Mouse (Mus musculus): Measurements from ENCODE around the gene Ap4s1. TPM values are rescaled to one million over a fixed set of nuclear protein-coding genes. Genes with fewer than 3 reads are reported as not detected.
"Not testable (repeated sequence)": the region's sequence is repeated elsewhere in the genome, so short reads cannot be mapped to it uniquely, and the experiment has no call there.

Gene Ap4s1
- 18.3 and 33.9 TPM in 2 replicates for total RNA-seq (2014; rRNA removed)
- 68.1 and 70.2 TPM in 2 replicates for polyA plus RNA-seq (2015; fragmentation: Nextera tagmentation; extraction: Ambion mirVana)

- peak within 1 kb of the TSS; percentile 59 for H3K4me2 ChIP-seq (ENCODE audit: low read depth, low read length)
- WGBS = 2% methylated on average over 95 of the region's 108 CpGs
- no peaks in the 10 kb centered on the region for H3K27me3 ChIP-seq (ENCODE audit: insufficient read depth, low read length)
- H3K36me3 ChIP-seq (ENCODE audit: insufficient read depth, low read length) = no peaks in the 10 kb centered on the region
- 0 out of 2 replicates have a peak, but pooled peaks cover 11% of the 10 kb centered on the region for H3K4me1 ChIP-seq (ENCODE audit: insufficient read depth, low read length)
- DNase-seq (ENCODE audit: low spot score) (peak; percentile 76), ATAC-seq (peak; percentile 78)
- peak within 1 kb of the TSS; percentile 100 for H3K4me3 ChIP-seq (ENCODE audit: low read length)
- H3K9me3 ChIP-seq (ENCODE audit: low read length) = no peaks in the 10 kb centered on the region
- TF ChIP-seq CTCF (IDR thresholded peaks at IDR 0.05; ENCODE audit: low read depth) = no peak
- peak within 1 kb of the TSS; percentile 100 for H3K27ac ChIP-seq
- H3K9ac ChIP-seq (replicated peaks; ENCODE audit: low read length) = peak within 1 kb of the TSS; percentile 100
Measured at GRCm38 (mm10) chr12:51690893-51691844, at the start of gene Ap4s1. Gene Ap4s1 (plus strand): TSS chr12:51691033.

- H3K9ac ChIP-seq (replicated peaks; ENCODE audit: low read length) = no peak overlapping the region
- no peak overlapping the region for H3K4me3 ChIP-seq (ENCODE audit: low read length)
- DNase-seq (ENCODE audit: low spot score) = no peak
- no peaks in the 10 kb centered on the region for H3K4me1 ChIP-seq (ENCODE audit: insufficient read depth, low read length)
- no peak for TF ChIP-seq CTCF (IDR thresholded peaks at IDR 0.05; ENCODE audit: low read depth)
- H3K27me3 ChIP-seq (ENCODE audit: insufficient read depth, low read length) = no peaks in the 10 kb centered on the region
- ATAC-seq = no peak
- H3K27ac ChIP-seq = no peak overlapping the region
- no peaks in the 10 kb centered on the region for H3K36me3 ChIP-seq (ENCODE audit: insufficient read depth, low read length)
- H3K4me2 ChIP-seq (ENCODE audit: low read depth, low read length) = no peak overlapping the region
- WGBS = 77% methylated on average over 6 of the region's 6 CpGs
- H3K9me3 ChIP-seq (ENCODE audit: low read length) = no peaks in the 10 kb centered on the region
Measured at GRCm38 (mm10) chr12:51641871-51642270, 49.0 kb upstream of the Ap4s1 start.

GRCm38 (mm10) chr12:51649401-51649800 lies 41.4 kb upstream of the Ap4s1 start:
- H3K9me3 ChIP-seq (ENCODE audit: low read length); H3K4me1 ChIP-seq (ENCODE audit: insufficient read depth, low read length); ATAC-seq; H3K27me3 ChIP-seq (ENCODE audit: insufficient read depth, low read length); H3K4me2 ChIP-seq (ENCODE audit: low read depth, low read length); H3K9ac ChIP-seq (replicated peaks; ENCODE audit: low read length); DNase-seq (ENCODE audit: low spot score); H3K36me3 ChIP-seq (ENCODE audit: insufficient read depth, low read length); H3K4me3 ChIP-seq (ENCODE audit: low read length); H3K27ac ChIP-seq: not testable (repeated sequence)

- Histone ChIP-seq H3K4me1 (ENCODE audit: insufficient read depth, low read length) (no peaks in the 10 kb centered on the region; the same call in 1 of the 2 replicates), H3K4me2 (ENCODE audit: low read depth, low read length) (no peak overlapping the region), H3K36me3 (ENCODE audit: insufficient read depth, low read length) (peaks cover 11% of the 10 kb centered on the region; the same call in 1 of the 2 replicates), H3K4me3 (ENCODE audit: low read length) (no peak overlapping the region), H3K27me3 (ENCODE audit: insufficient read depth, low read length) (no peaks in the 10 kb centered on the region), H3K9ac (replicated peaks; ENCODE audit: low read length) (no peak overlapping the region), H3K9me3 (ENCODE audit: low read length) (no peaks in the 10 kb centered on the region), H3K27ac (no peak overlapping the region)
- 77% methylated on average over 1 of the region's 1 CpGs for WGBS
- no peak for TF ChIP-seq CTCF (IDR thresholded peaks at IDR 0.05; ENCODE audit: low read depth)
- no peak for ATAC-seq
- DNase-seq (ENCODE audit: low spot score) = no peak
Measured at GRCm38 (mm10) chr12:51655944-51656465, 34.8 kb upstream of the Ap4s1 start.

- Histone ChIP-seq H3K9ac (replicated peaks; ENCODE audit: low read length) (no peak overlapping the region), H3K36me3 (ENCODE audit: insufficient read depth, low read length) (no peaks in the 10 kb centered on the region), H3K9me3 (ENCODE audit: low read length) (no peaks in the 10 kb centered on the region), H3K4me3 (ENCODE audit: low read length) (no peak overlapping the region), H3K27ac (no peak overlapping the region), H3K27me3 (ENCODE audit: insufficient read depth, low read length) (no peaks in the 10 kb centered on the region), H3K4me2 (ENCODE audit: low read depth, low read length) (no peak overlapping the region), H3K4me1 (ENCODE audit: insufficient read depth, low read length) (no peaks in the 10 kb centered on the region)
- ATAC-seq (no peak), DNase-seq (ENCODE audit: low spot score) (no peak)
- TF ChIP-seq CTCF (IDR thresholded peaks at IDR 0.05; ENCODE audit: low read depth) = no peak
Measured at GRCm38 (mm10) chr12:51663011-51663410, 27.8 kb upstream of the Ap4s1 start.

GRCm38 (mm10) chr12:51663908-51664307 lies 26.9 kb upstream of the Ap4s1 start:
- Histone ChIP-seq H3K27me3 (ENCODE audit: insufficient read depth, low read length) (no peaks in the 10 kb centered on the region), H3K36me3 (ENCODE audit: insufficient read depth, low read length) (no peaks in the 10 kb centered on the region), H3K4me3 (ENCODE audit: low read length) (no peak overlapping the region), H3K9me3 (ENCODE audit: low read length) (no peaks in the 10 kb centered on the region), H3K4me1 (ENCODE audit: insufficient read depth, low read length) (no peaks in the 10 kb centered on the region), H3K27ac (no peak overlapping the region), H3K9ac (replicated peaks; ENCODE audit: low read length) (no peak overlapping the region), H3K4me2 (ENCODE audit: low read depth, low read length) (no peak overlapping the region)
- ATAC-seq (no peak), DNase-seq (ENCODE audit: low spot score) (no peak)
- TF ChIP-seq CTCF (IDR thresholded peaks at IDR 0.05; ENCODE audit: low read depth) = no peak
